Mouse (Mus musculus) layer of hippocampus, postnatal 25 days (tissue): Measurements from ENCODE around the gene Krtap4-1. TPM values are rescaled to one million over a fixed set of nuclear protein-coding genes. Genes with fewer than 3 reads are reported as not detected.

Experiments used
- DNase-seq, 2 experiments: peaks; one replicate each; pipeline ENCODE4 v3.0.0; 2022; ENCODE audit warnings: mixed read lengths in 2 of 2, low spot score in 1 of 2; ENCODE audit errors: extremely low spot score in 1 of 2
- total RNA-seq, 2 experiments: library from RNA; stranded (reverse); gene quantifications; 2 replicates each; pipeline ENCODE4 v1.2.3; 2021

The Krtap4-1 gene
- total RNA-seq, 2 experiments from 2014 or later, result not detected

- no peak for DNase-seq
These were observed 37.1 kb downstream of the Krtap4-1 start, which contains the start of gene Krtap1-3 for GRCm38 (mm10) chr11:99590981-99591380. Krtap1-3 (minus strand) TSS chr11:99591339.

- DNase-seq, result peak in 1 of 2 experiments; percentile 35
These were observed 42.9 kb downstream of the Krtap4-1 start for GRCm38 (mm10) chr11:99585096-99585495.

GRCm38 (mm10) chr11:99583245-99583704 is 44.8 kb downstream of the Krtap4-1 start, which contains the start of gene Krtap1-4:
Krtap1-4 (minus strand) TSS chr11:99583654.
- no peak for DNase-seq

DNA sequence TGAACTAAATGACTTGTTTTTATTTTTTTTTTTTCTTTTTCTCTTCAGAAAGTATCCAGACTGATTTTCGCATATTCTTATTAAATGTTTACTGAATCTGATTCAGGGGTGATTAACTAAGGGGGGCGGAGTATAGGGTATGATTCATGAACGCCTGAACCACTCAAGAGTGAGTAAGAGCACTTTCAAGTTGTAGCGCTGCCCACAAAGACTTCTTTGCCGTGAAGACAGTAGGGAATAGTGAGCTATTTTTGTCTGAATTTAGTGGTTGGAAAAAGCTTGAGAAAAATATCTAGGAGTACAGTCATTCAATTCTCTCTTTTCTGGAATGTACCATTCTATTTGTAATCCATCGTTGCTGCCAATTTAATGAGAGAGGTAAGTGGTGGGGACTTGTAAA is 46.5 kb downstream of the Krtap4-1 start:
- DNase-seq, result no peak

DNA sequence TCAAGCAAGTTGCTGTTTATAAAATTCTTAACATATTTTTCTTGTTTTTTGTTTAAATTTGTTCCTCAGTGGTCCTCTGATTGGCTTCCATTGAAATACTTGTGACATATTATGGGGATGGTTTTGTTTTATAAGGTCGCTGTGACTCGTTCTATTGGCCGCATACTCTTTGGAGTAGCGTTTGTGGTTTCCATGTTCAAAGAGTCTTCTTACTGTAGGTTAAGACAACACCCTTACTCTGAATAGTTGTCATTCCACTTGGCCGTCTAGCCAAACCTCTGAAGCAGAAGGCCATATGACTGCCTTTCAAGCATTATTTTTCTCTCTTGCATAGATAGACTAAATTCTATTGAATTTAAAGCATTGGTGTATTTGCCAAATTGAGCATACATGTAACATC is 47.0 kb downstream of the Krtap4-1 start:
- no peak for DNase-seq

DNA sequence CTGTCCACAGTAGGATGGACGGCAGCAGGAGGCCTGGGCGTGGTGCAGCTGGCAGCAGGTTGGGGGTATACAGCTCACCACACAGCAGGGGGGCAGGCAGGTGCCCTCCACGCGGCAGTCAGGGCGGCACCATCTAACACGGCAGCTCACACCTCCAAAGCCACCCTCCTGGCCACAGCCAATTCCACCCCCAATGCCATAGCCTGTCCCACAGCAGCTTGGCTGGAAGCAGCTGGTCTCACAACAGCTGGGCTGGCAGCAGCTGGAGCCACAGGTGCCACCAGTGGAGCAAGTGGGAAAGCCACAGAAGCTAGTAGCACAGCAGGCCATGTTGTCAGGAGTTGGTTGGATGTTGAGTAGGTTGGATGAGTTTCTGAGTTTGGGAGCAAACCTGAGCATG is 47.4 kb downstream of the Krtap4-1 start, which contains the start of gene Krtap1-5:
TSS of gene Krtap1-5 (minus strand) at position 381 of the 400 bp plus-strand sequence.
- no peak for DNase-seq

Other genes starting within 250 kb of the Krtap4-1 start
- gene Krt10, start 238.9 kb downstream of the Krtap4-1 start, total RNA-seq, result 10 to 100 TPM; 12.6 to 15.7 TPM
- 1 to 10 TPM in 1 of 2 experiments, under 1 TPM in 1; 0.89 to 1.4 TPM for gene Krt12, start 206.0 kb downstream of the Krtap4-1 start, total RNA-seq
- gene Krt20, start 190.1 kb downstream of the Krtap4-1 start, total RNA-seq, result not detected
- not detected for gene Krt23, start 135.1 kb downstream of the Krtap4-1 start, total RNA-seq
- not detected for gene Krt39, start 106.9 kb downstream of the Krtap4-1 start, total RNA-seq
- not detected for gene Krt40, start 85.1 kb downstream of the Krtap4-1 start, total RNA-seq
- not detected for gene Krtap3-3, start 77.4 kb downstream of the Krtap4-1 start, total RNA-seq
- gene Krtap3-2, start 71.4 kb downstream of the Krtap4-1 start, total RNA-seq, result not detected
- not detected for gene Gm11939, start 68.8 kb downstream of the Krtap4-1 start, total RNA-seq
- not detected for gene Krtap3-1, start 61.6 kb downstream of the Krtap4-1 start, total RNA-seq
- not detected for gene Krtap1-5, start 47.2 kb downstream of the Krtap4-1 start, total RNA-seq
- gene Krtap1-4, start 44.6 kb downstream of the Krtap4-1 start, total RNA-seq, result not detected
- gene Krtap1-3, start 36.9 kb downstream of the Krtap4-1 start, total RNA-seq, result not detected
- not detected for gene Krtap9-3, start 30.1 kb downstream of the Krtap4-1 start, total RNA-seq
- gene Gm11938, start 24.9 kb downstream of the Krtap4-1 start, total RNA-seq, result not detected
- gene Gm11937, start 18.0 kb downstream of the Krtap4-1 start, total RNA-seq, result not detected
- not detected for gene Krtap2-4, start 13.4 kb downstream of the Krtap4-1 start, total RNA-seq
- not detected for gene Gm11562, start 7.8 kb downstream of the Krtap4-1 start, total RNA-seq
- not detected for gene Krtap4-2, start 6.8 kb upstream of the Krtap4-1 start, total RNA-seq
- gene Krtap4-7, start 15.9 kb upstream of the Krtap4-1 start, total RNA-seq, result not detected
- not detected for gene Gm11555, start 22.0 kb upstream of the Krtap4-1 start, total RNA-seq
- gene Gm11563, start 30.7 kb upstream of the Krtap4-1 start, total RNA-seq, result not detected
- gene Krtap4-6, start 37.7 kb upstream of the Krtap4-1 start, total RNA-seq, result not detected
- gene Gm14190, start 62.5 kb upstream of the Krtap4-1 start, total RNA-seq, result not detected
- gene Gm14180, start 106.1 kb upstream of the Krtap4-1 start, total RNA-seq, result not detected
- not detected for gene Gm11595, start 144.7 kb upstream of the Krtap4-1 start, total RNA-seq
- gene Krtap4-8, start 152.5 kb upstream of the Krtap4-1 start, total RNA-seq, result not detected
- not detected for gene Krtap4-9, start 157.0 kb upstream of the Krtap4-1 start, total RNA-seq
- not detected for gene Gm11596, start 165.2 kb upstream of the Krtap4-1 start, total RNA-seq
- gene Gm11569, start 170.7 kb upstream of the Krtap4-1 start, total RNA-seq, result not detected
- not detected for gene Gm11554, start 176.2 kb upstream of the Krtap4-1 start, total RNA-seq
- not detected for gene Krtap4-13, start 181.7 kb upstream of the Krtap4-1 start, total RNA-seq
- gene Gm11564, start 187.4 kb upstream of the Krtap4-1 start, total RNA-seq, result not detected
- not detected for gene 2300003K06Rik, start 209.8 kb upstream of the Krtap4-1 start, total RNA-seq
- gene Krtap4-16, start 223.4 kb upstream of the Krtap4-1 start, total RNA-seq, result not detected
- gene Gm11568, start 229.7 kb upstream of the Krtap4-1 start, total RNA-seq, result not detected
- not detected for gene Gm11559, start 236.2 kb upstream of the Krtap4-1 start, total RNA-seq
- gene Krtap9-1, start 245.2 kb upstream of the Krtap4-1 start, total RNA-seq, result not detected